Mouse (Mus musculus): Measurements from ENCODE around the gene Fth1. TPM values are rescaled to one million over a fixed set of nuclear protein-coding genes. Genes with fewer than 3 reads are reported as not detected.
A peak's percentile ranks its signal among the peaks of the same experiment; 100 is the strongest.

Fth1 gene
- polyA plus RNA-seq, 1 experiment from 2014 or later, result 1,524 TPM

DNA sequence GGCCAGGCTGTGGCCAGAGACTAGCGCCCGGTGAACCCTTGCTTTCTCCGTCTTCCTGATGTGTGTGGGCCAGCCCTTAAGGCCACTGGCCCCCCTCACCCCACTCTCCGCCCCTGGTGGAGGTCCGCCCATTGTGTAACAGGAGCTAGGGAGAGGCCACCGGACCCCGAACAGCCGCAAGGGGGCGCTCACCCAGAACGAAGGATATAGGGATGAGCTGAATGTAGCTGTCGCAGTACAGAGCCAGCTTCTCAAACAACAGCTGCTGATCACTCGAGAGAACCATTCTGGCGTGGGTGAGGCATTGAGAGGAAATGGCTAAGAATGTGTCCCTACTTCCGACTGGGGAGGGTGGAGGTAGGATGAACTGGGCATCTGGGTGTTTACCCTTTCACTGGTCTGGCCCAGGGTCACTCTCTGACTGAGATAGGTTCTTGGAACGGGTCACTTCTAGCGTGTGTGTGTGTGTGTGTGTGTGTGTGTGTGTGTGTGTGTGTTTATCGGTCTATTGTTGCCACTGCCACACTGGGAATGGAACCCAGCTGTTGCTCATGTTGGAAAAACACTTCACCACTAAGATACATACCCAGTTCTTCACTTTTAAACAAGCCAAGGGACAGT, 12.7 kb downstream of the Fth1 start:
- H3K36me3 ChIP-seq (ENCODE audit: control insufficient read depth, insufficient read depth, low read length), result no peaks in the 10 kb centered on the region
- H3K4me3 ChIP-seq (ENCODE audit: low read depth, low read length), result peak overlapping the region; percentile 25
- H3K9me3 ChIP-seq (ENCODE audit: control insufficient read depth, low read depth, low read length), result no peaks in the 10 kb centered on the region
- no peaks in the 10 kb centered on the region for H3K27me3 ChIP-seq (ENCODE audit: control insufficient read depth, insufficient read depth, low read length)
- peak overlapping the region; percentile 42 for H3K4me2 ChIP-seq (replicated peaks; ENCODE audit: low read depth, low read length)
- peaks cover 11% of the 10 kb centered on the region; the same call in 1 of the 2 replicates for H3K4me1 ChIP-seq (ENCODE audit: control insufficient read depth, insufficient read depth, low read length)
- 5% methylated on average over 17 of the region's 17 CpGs for WGBS
- no peak overlapping the region for H3K9ac ChIP-seq (replicated peaks; ENCODE audit: low read depth, low read length)
- peak; percentile 81 for ATAC-seq (ENCODE audit: insufficient number of reproducible peaks, insufficient read depth, low FRiP score, low read depth)
- H3K27ac ChIP-seq (ENCODE audit: low read length), result no peak overlapping the region

DNA sequence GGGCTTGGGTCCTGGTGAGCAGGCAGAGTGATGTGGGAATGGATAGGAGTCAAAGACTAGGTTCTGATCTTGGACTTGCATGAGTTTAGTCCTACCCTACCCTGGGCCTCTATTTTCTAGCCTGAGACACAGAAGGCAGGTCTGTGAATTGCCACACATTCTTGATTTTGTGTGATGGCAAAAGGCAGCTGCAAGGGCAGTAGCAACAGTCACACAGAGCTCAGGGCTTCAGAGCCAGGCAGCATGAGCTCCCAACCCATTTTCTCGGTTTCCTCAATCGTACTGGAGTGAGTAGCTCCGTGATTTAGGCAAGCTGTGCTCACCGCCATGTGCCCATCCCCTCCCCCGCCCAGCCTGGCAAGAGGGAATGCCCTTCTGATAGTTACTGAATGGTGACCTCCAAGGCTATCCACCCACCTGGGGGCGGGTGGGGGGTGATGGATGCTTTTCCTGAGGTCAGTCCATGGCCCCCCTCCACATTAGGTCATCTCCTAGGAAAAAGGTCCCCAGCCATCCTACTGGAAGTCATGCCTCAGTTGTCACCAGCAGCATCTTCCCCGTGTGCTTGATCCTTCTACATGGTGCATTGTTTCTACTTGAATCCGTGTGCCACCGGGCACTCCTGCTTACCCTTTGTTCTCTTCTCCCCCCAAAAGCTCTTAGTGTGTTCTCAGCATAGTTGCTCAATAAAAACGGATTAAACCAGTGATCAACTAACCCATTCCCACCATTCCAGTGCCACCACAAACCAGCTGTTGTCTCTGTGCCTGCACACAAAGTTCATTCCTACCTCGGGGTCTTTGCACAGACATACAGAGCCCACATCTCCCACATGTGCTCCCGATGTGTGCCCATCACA, 17.0 kb downstream of the Fth1 start:
- no peak overlapping the region for H3K4me3 ChIP-seq (ENCODE audit: low read depth, low read length)
- no peak overlapping the region for H3K27ac ChIP-seq (ENCODE audit: low read length)
- no peak overlapping the region for H3K9ac ChIP-seq (replicated peaks; ENCODE audit: low read depth, low read length)
- WGBS, result 76% methylated on average over 12 of the region's 12 CpGs
- H3K36me3 ChIP-seq (ENCODE audit: control insufficient read depth, insufficient read depth, low read length), result no peaks in the 10 kb centered on the region
- H3K27me3 ChIP-seq (ENCODE audit: control insufficient read depth, insufficient read depth, low read length), result no peaks in the 10 kb centered on the region
- no peak overlapping the region for H3K4me2 ChIP-seq (replicated peaks; ENCODE audit: low read depth, low read length)
- H3K4me1 ChIP-seq (ENCODE audit: control insufficient read depth, insufficient read depth, low read length), result peaks cover 7% of the 10 kb centered on the region; the same call in 1 of the 2 replicates
- H3K9me3 ChIP-seq (ENCODE audit: control insufficient read depth, low read depth, low read length), result no peaks in the 10 kb centered on the region
- no peak for ATAC-seq (ENCODE audit: insufficient number of reproducible peaks, insufficient read depth, low FRiP score, low read depth)

DNA sequence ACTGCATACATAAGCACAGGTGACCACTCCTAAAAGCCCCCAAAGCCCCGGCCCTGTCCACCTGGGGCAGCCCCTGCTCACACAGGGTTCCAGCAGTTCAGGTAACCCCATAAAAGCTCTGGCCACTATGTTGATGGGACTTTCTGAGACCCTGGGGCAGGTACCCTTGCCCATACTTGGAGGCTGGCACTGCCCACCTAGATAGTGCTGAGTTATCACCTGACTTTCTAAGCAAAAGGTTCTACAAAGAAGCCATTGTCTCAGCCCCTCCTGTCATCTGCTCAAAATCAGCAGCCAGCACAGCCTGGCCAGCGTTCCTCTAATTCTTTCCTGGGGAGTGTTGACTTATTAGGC, 17.6 kb downstream of the Fth1 start:
- H3K27me3 ChIP-seq (ENCODE audit: control insufficient read depth, insufficient read depth, low read length), result no peaks in the 10 kb centered on the region
- no peak overlapping the region for H3K27ac ChIP-seq (ENCODE audit: low read length)
- WGBS, result 76% methylated on average over 2 of the region's 2 CpGs
- no peak overlapping the region for H3K4me3 ChIP-seq (ENCODE audit: low read depth, low read length)
- no peak for ATAC-seq (ENCODE audit: insufficient number of reproducible peaks, insufficient read depth, low FRiP score, low read depth)
- no peak overlapping the region for H3K9ac ChIP-seq (replicated peaks; ENCODE audit: low read depth, low read length)
- no peak overlapping the region for H3K4me2 ChIP-seq (replicated peaks; ENCODE audit: low read depth, low read length)
- no peaks in the 10 kb centered on the region for H3K36me3 ChIP-seq (ENCODE audit: control insufficient read depth, insufficient read depth, low read length)
- H3K4me1 ChIP-seq (ENCODE audit: control insufficient read depth, insufficient read depth, low read length), result peaks cover 4% of the 10 kb centered on the region; the same call in 1 of the 2 replicates
- H3K9me3 ChIP-seq (ENCODE audit: control insufficient read depth, low read depth, low read length), result no peaks in the 10 kb centered on the region

DNA sequence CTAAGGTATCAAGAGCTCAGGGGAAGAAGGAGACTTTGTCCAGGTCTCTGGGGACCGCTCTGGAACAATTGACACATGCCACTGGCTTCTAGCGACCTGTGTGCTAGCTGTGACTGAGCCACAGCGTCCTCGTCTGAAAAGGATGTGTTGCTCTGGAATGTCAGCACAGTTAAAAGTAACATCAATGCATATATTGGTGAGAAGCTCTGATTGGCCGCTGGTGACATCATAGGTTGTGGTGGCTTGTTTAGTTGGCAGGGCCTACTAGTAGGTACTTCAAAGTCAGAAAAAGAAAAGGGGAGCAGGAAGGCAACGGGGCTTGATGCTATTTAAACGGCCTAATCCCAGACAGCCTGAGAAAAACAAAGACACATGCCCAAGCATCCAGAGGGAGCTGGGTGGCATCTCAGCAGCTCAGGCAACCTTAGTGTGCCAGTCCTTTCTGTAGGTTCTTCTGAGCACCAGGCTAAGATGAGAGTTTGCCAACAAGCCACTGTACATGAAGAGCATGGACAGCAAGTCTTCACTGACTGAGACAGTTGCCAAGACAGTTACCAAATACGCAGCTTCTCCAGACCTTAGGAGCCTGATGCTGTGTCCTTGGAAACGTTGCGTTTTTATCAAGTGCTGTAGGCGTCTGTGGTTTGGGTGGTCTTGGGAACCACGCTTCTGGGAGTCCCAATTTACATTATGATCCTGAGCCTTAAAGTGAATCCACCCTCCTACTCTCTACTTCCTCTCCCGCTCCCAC, 18.5 kb downstream of the Fth1 start:
- WGBS, result 66% methylated on average over 13 of the region's 13 CpGs
- no peaks in the 10 kb centered on the region for H3K9me3 ChIP-seq (ENCODE audit: control insufficient read depth, low read depth, low read length)
- ATAC-seq (ENCODE audit: insufficient number of reproducible peaks, insufficient read depth, low FRiP score, low read depth), result no peak
- H3K27ac ChIP-seq (ENCODE audit: low read length), result no peak overlapping the region
- no peak overlapping the region for H3K4me2 ChIP-seq (replicated peaks; ENCODE audit: low read depth, low read length)
- no peak overlapping the region for H3K4me3 ChIP-seq (ENCODE audit: low read depth, low read length)
- H3K4me1 ChIP-seq (ENCODE audit: control insufficient read depth, insufficient read depth, low read length), result no peaks in the 10 kb centered on the region
- H3K27me3 ChIP-seq (ENCODE audit: control insufficient read depth, insufficient read depth, low read length), result no peaks in the 10 kb centered on the region
- no peaks in the 10 kb centered on the region for H3K36me3 ChIP-seq (ENCODE audit: control insufficient read depth, insufficient read depth, low read length)
- no peak overlapping the region for H3K9ac ChIP-seq (replicated peaks; ENCODE audit: low read depth, low read length)

DNA sequence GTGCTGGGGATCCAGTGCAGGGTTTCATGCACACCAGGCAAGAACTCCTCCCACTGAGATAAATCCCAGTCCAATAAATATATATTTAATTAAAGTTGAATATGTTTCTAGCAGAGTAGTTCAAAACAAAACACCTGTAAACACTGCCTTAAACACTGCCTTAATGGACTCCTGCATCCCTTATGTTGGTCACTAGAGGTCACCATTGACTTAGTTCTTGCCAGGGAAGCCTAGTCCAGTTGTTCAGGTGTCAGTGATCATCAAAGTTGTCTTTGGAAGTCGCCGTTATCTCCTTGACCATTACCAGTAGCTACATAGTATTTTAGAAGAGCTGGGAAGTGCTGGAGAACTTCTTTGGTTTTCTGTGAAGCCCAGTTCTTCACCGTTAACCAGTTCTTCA, 19.9 kb downstream of the Fth1 start:
- H3K4me2 ChIP-seq (replicated peaks; ENCODE audit: low read depth, low read length), result no peak overlapping the region
- H3K27me3 ChIP-seq (ENCODE audit: control insufficient read depth, insufficient read depth, low read length), result no peaks in the 10 kb centered on the region
- H3K36me3 ChIP-seq (ENCODE audit: control insufficient read depth, insufficient read depth, low read length), result no peaks in the 10 kb centered on the region
- no peak overlapping the region for H3K27ac ChIP-seq (ENCODE audit: low read length)
- ATAC-seq (ENCODE audit: insufficient number of reproducible peaks, insufficient read depth, low FRiP score, low read depth), result no peak
- 21% methylated on average over 3 of the region's 3 CpGs for WGBS
- H3K9ac ChIP-seq (replicated peaks; ENCODE audit: low read depth, low read length), result no peak overlapping the region
- H3K9me3 ChIP-seq (ENCODE audit: control insufficient read depth, low read depth, low read length), result no peaks in the 10 kb centered on the region
- H3K4me3 ChIP-seq (ENCODE audit: low read depth, low read length), result no peak overlapping the region
- H3K4me1 ChIP-seq (ENCODE audit: control insufficient read depth, insufficient read depth, low read length), result no peaks in the 10 kb centered on the region

DNA sequence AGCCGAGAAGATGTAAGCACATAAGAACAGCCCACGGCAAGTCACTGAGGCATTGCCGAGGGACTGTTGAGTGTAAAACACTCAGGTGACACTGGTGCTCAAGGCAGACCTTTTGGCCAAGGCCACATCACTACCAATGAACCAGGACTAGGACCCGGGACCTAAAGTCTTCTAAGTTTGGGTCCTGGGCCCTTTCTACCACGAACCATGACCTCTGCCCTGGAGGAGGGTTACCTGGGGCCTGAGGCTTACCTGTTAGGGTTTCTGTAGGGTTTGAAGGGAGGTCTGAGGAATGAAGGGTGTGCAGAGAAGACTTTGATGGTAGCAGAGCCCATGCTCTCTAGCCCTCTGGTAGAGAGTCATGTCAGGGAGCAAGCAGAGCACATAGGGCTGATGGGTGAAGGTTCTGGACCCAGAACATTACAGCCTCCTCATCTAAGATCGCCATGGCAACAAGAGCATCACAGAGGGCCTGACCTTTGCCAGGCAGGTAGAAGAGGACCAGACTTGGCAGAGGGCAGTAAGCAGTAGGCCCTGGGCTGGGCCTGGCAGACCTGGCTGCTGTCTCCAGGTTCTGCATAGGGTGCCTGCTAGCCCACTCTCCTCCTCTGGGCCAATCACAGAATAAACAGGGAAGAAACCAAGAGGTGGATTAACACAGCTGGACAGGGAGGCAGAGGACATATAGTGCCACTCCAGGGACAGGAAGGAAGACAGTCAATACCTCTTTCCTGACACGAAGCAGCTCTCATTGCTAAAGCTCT, 21.0 kb downstream of the Fth1 start, which contains the start of the genes Best1 and Rab3il1:
Gene Best1 (minus strand): TSS at position 428 of the 764 bp plus-strand sequence.
Gene Rab3il1 (plus strand): TSS at position 464 of the 764 bp plus-strand sequence.
- Histone ChIP-seq H3K36me3 (ENCODE audit: control insufficient read depth, insufficient read depth, low read length) (no peaks in the 10 kb centered on the region), H3K27ac (ENCODE audit: low read length) (no peak within 1 kb of the TSS), H3K27me3 (ENCODE audit: control insufficient read depth, insufficient read depth, low read length) (no peaks in the 10 kb centered on the region), H3K4me2 (replicated peaks; ENCODE audit: low read depth, low read length) (no peak within 1 kb of the TSS), H3K4me3 (ENCODE audit: low read depth, low read length) (no peak within 1 kb of the TSS), H3K9me3 (ENCODE audit: control insufficient read depth, low read depth, low read length) (no peaks in the 10 kb centered on the region), H3K4me1 (ENCODE audit: control insufficient read depth, insufficient read depth, low read length) (no peaks in the 10 kb centered on the region), H3K9ac (replicated peaks; ENCODE audit: low read depth, low read length) (no peak within 1 kb of the TSS)
- no peak for ATAC-seq (ENCODE audit: insufficient number of reproducible peaks, insufficient read depth, low FRiP score, low read depth)
- 81% methylated on average over 7 of the region's 7 CpGs for WGBS

DNA sequence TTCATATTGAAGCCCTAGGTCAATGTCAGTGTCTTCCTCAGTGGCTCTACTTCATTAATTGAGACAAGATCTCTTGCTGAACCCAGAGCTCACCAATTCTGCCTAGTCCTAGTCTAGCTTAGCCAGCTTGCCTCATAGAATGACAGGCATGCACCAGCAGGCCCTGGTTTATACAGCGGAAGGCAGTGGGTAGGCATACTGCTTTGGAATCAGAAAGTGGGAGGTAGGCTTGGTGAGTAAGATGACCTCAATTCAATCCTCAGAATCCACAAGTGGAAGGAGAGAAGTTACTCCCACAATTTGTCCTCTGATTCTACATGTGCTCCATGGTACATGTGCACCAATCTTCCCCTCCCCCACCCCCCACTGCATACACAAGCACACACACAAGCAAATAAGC, 23.3 kb downstream of the Fth1 start:
- Histone ChIP-seq H3K27me3 (ENCODE audit: control insufficient read depth, insufficient read depth, low read length) (no peaks in the 10 kb centered on the region), H3K9me3 (ENCODE audit: control insufficient read depth, low read depth, low read length) (no peaks in the 10 kb centered on the region), H3K36me3 (ENCODE audit: control insufficient read depth, insufficient read depth, low read length) (no peaks in the 10 kb centered on the region), H3K27ac (ENCODE audit: low read length) (no peak overlapping the region), H3K4me1 (ENCODE audit: control insufficient read depth, insufficient read depth, low read length) (no peaks in the 10 kb centered on the region), H3K9ac (replicated peaks; ENCODE audit: low read depth, low read length) (no peak overlapping the region), H3K4me2 (replicated peaks; ENCODE audit: low read depth, low read length) (no peak overlapping the region), H3K4me3 (ENCODE audit: low read depth, low read length) (no peak overlapping the region)
- ATAC-seq (ENCODE audit: insufficient number of reproducible peaks, insufficient read depth, low FRiP score, low read depth), result no peak
- WGBS, result 94% methylated on average over 1 of the region's 1 CpGs

DNA sequence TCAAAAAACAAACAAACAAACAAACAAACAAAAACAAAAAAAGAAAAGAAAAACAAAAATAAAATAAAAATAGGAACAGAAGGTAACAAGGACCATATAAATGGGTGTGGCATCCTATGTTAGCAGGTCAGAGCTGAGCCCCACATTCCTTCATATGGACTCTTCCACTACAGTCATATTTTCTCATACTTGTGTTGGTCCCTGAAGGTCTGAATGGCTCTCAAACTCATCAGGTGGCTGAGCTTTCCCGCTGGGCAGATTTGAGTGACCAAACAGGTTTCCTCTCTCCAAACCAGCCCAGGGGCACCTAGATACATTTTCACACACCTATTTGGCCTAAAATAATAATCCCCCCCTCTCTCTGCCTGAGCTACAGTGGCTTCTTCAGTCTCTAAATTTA, 31.0 kb downstream of the Fth1 start:
- Histone ChIP-seq H3K27ac (ENCODE audit: low read length) (no peak overlapping the region), H3K36me3 (ENCODE audit: control insufficient read depth, insufficient read depth, low read length) (no peaks in the 10 kb centered on the region), H3K4me3 (ENCODE audit: low read depth, low read length) (no peak overlapping the region), H3K27me3 (ENCODE audit: control insufficient read depth, insufficient read depth, low read length) (no peaks in the 10 kb centered on the region), H3K9ac (replicated peaks; ENCODE audit: low read depth, low read length) (no peak overlapping the region), H3K4me2 (replicated peaks; ENCODE audit: low read depth, low read length) (no peak overlapping the region), H3K4me1 (ENCODE audit: control insufficient read depth, insufficient read depth, low read length) (peaks cover 14% of the 10 kb centered on the region; the same call in 1 of the 2 replicates), H3K9me3 (ENCODE audit: control insufficient read depth, low read depth, low read length) (no peaks in the 10 kb centered on the region)
- 73% methylated on average over 1 of the region's 1 CpGs for WGBS
- no peak for ATAC-seq (ENCODE audit: insufficient number of reproducible peaks, insufficient read depth, low FRiP score, low read depth)
